Mouse (Mus musculus): ENCODE measurements around the gene Spata21. TPM values are rescaled to one million over a fixed set of nuclear protein-coding genes. Genes with fewer than 3 reads are reported as not detected.

The Spata21 gene
- polyA plus RNA-seq, 1 experiment from 2014 or later = not detected

GRCm38 (mm10) chr4:141148009-141148801 is 60.1 kb downstream of the Spata21 start:
- Histone ChIP-seq H3K4me2 (ENCODE audit: low read length) (peak overlapping the region; percentile 58), H3K36me3 (ENCODE audit: control insufficient read depth, insufficient read depth, low read length) (no peaks in the 10 kb centered on the region), H3K4me3 (replicated peaks; ENCODE audit: low read depth, low read length) (peak overlapping the region; percentile 97), H3K27me3 (ENCODE audit: control insufficient read depth, insufficient read depth, low read length) (no peaks in the 10 kb centered on the region), H3K9ac (replicated peaks; ENCODE audit: low read length) (peak overlapping the region; percentile 96), H3K27ac (replicated peaks; ENCODE audit: low read depth, low read length) (peak overlapping the region; percentile 90), H3K9me3 (ENCODE audit: control insufficient read depth, low read length) (no peaks in the 10 kb centered on the region), H3K4me1 (ENCODE audit: control insufficient read depth, insufficient read depth, low read length) (peaks cover 18% of the 10 kb centered on the region)
- under 1% methylated on average over 64 of the region's 66 CpGs for whole genome bisulfite sequencing
- ATAC-seq (ENCODE audit: low FRiP score, low TSS enrichment) (peak; percentile 80), DNase-seq (peak; percentile 57)

GRCm38 (mm10) chr4:141149116-141149515 is 61.0 kb downstream of the Spata21 start:
- H3K27ac ChIP-seq (replicated peaks; ENCODE audit: low read depth, low read length) = no peak overlapping the region
- H3K9me3 ChIP-seq (ENCODE audit: control insufficient read depth, low read length) = no peaks in the 10 kb centered on the region
- peak overlapping the region; percentile 97 for H3K4me3 ChIP-seq (replicated peaks; ENCODE audit: low read depth, low read length)
- no peak for ATAC-seq (ENCODE audit: low FRiP score, low TSS enrichment)
- no peak for DNase-seq
- peak overlapping the region; percentile 58 for H3K4me2 ChIP-seq (ENCODE audit: low read length)
- H3K4me1 ChIP-seq (ENCODE audit: control insufficient read depth, insufficient read depth, low read length) = peaks cover 18% of the 10 kb centered on the region
- H3K9ac ChIP-seq (replicated peaks; ENCODE audit: low read length) = peak overlapping the region; percentile 96
- 11% methylated on average over 7 of the region's 7 CpGs for WGBS
- H3K36me3 ChIP-seq (ENCODE audit: control insufficient read depth, insufficient read depth, low read length) = no peaks in the 10 kb centered on the region
- H3K27me3 ChIP-seq (ENCODE audit: control insufficient read depth, insufficient read depth, low read length) = no peaks in the 10 kb centered on the region

GRCm38 (mm10) chr4:141157485-141157884 is 69.4 kb downstream of the Spata21 start:
- Histone ChIP-seq H3K4me1 (ENCODE audit: control insufficient read depth, insufficient read depth, low read length) (0 out of 2 replicates have a peak, but pooled peaks cover 6% of the 10 kb centered on the region), H3K36me3 (ENCODE audit: control insufficient read depth, insufficient read depth, low read length) (no peaks in the 10 kb centered on the region), H3K9ac (replicated peaks; ENCODE audit: low read length) (no peak overlapping the region), H3K27me3 (ENCODE audit: control insufficient read depth, insufficient read depth, low read length) (no peaks in the 10 kb centered on the region), H3K9me3 (ENCODE audit: control insufficient read depth, low read length) (no peaks in the 10 kb centered on the region), H3K4me2 (ENCODE audit: low read length) (no peak overlapping the region), H3K4me3 (replicated peaks; ENCODE audit: low read depth, low read length) (no peak overlapping the region), H3K27ac (replicated peaks; ENCODE audit: low read depth, low read length) (no peak overlapping the region)
- DNase-seq = no peak
- no peak for ATAC-seq (ENCODE audit: low FRiP score, low TSS enrichment)
- 83% methylated on average over 4 of the region's 4 CpGs for WGBS

- H3K4me3 ChIP-seq (replicated peaks; ENCODE audit: low read depth, low read length) = no peak overlapping the region
- no peak overlapping the region for H3K9ac ChIP-seq (replicated peaks; ENCODE audit: low read length)
- no peak overlapping the region for H3K4me2 ChIP-seq (ENCODE audit: low read length)
- H3K36me3 ChIP-seq (ENCODE audit: control insufficient read depth, insufficient read depth, low read length) = no peaks in the 10 kb centered on the region
- H3K27ac ChIP-seq (replicated peaks; ENCODE audit: low read depth, low read length) = no peak overlapping the region
- H3K27me3 ChIP-seq (ENCODE audit: control insufficient read depth, insufficient read depth, low read length) = no peaks in the 10 kb centered on the region
- ATAC-seq (ENCODE audit: low FRiP score, low TSS enrichment) (no peak), DNase-seq (no peak)
- WGBS = 92% methylated on average over 2 of the region's 2 CpGs
- no peaks in the 10 kb centered on the region for H3K9me3 ChIP-seq (ENCODE audit: control insufficient read depth, low read length)
- H3K4me1 ChIP-seq (ENCODE audit: control insufficient read depth, insufficient read depth, low read length) = 0 out of 2 replicates have a peak, but pooled peaks cover 3% of the 10 kb centered on the region
Measured at GRCm38 (mm10) chr4:141158609-141159008, 70.5 kb downstream of the Spata21 start.

- ATAC-seq (ENCODE audit: low FRiP score, low TSS enrichment) = no peak
- no peak for DNase-seq
- Histone ChIP-seq H3K9ac (replicated peaks; ENCODE audit: low read length) (no peak overlapping the region), H3K27ac (replicated peaks; ENCODE audit: low read depth, low read length) (no peak overlapping the region), H3K4me1 (ENCODE audit: control insufficient read depth, insufficient read depth, low read length) (0 out of 2 replicates have a peak, but pooled peaks cover 3% of the 10 kb centered on the region), H3K36me3 (ENCODE audit: control insufficient read depth, insufficient read depth, low read length) (no peaks in the 10 kb centered on the region), H3K27me3 (ENCODE audit: control insufficient read depth, insufficient read depth, low read length) (no peaks in the 10 kb centered on the region), H3K4me3 (replicated peaks; ENCODE audit: low read depth, low read length) (no peak overlapping the region), H3K4me2 (ENCODE audit: low read length) (no peak overlapping the region), H3K9me3 (ENCODE audit: control insufficient read depth, low read length) (no peaks in the 10 kb centered on the region)
- 62% methylated on average over 11 of the region's 11 CpGs for WGBS
Measured at GRCm38 (mm10) chr4:141159093-141159492, 71.0 kb downstream of the Spata21 start.

- H3K4me3 ChIP-seq (replicated peaks; ENCODE audit: low read depth, low read length) = no peak overlapping the region
- no peak overlapping the region for H3K27ac ChIP-seq (replicated peaks; ENCODE audit: low read depth, low read length)
- no peaks in the 10 kb centered on the region for H3K27me3 ChIP-seq (ENCODE audit: control insufficient read depth, insufficient read depth, low read length)
- no peaks in the 10 kb centered on the region; the same call in 1 of the 2 replicates for H3K9me3 ChIP-seq (ENCODE audit: control insufficient read depth, low read length)
- ATAC-seq (ENCODE audit: low FRiP score, low TSS enrichment) (no peak), DNase-seq (no peak)
- WGBS = 89% methylated on average over 5 of the region's 5 CpGs
- H3K4me2 ChIP-seq (ENCODE audit: low read length) = no peak overlapping the region
- H3K36me3 ChIP-seq (ENCODE audit: control insufficient read depth, insufficient read depth, low read length) = no peaks in the 10 kb centered on the region
- H3K9ac ChIP-seq (replicated peaks; ENCODE audit: low read length) = no peak overlapping the region
- H3K4me1 ChIP-seq (ENCODE audit: control insufficient read depth, insufficient read depth, low read length) = 0 out of 2 replicates have a peak, but pooled peaks cover 3% of the 10 kb centered on the region
Measured at GRCm38 (mm10) chr4:141159666-141160065, 71.5 kb downstream of the Spata21 start.

- Histone ChIP-seq H3K9ac (replicated peaks; ENCODE audit: low read length) (no peak overlapping the region), H3K4me2 (ENCODE audit: low read length) (no peak overlapping the region), H3K4me1 (ENCODE audit: control insufficient read depth, insufficient read depth, low read length) (0 out of 2 replicates have a peak, but pooled peaks cover 3% of the 10 kb centered on the region), H3K9me3 (ENCODE audit: control insufficient read depth, low read length) (no peaks in the 10 kb centered on the region; the same call in none of the 2 replicates), H3K27ac (replicated peaks; ENCODE audit: low read depth, low read length) (no peak overlapping the region), H3K4me3 (replicated peaks; ENCODE audit: low read depth, low read length) (no peak overlapping the region), H3K36me3 (ENCODE audit: control insufficient read depth, insufficient read depth, low read length) (no peaks in the 10 kb centered on the region), H3K27me3 (ENCODE audit: control insufficient read depth, insufficient read depth, low read length) (no peaks in the 10 kb centered on the region)
- WGBS = 97% methylated on average over 4 of the region's 4 CpGs
- no peak for ATAC-seq (ENCODE audit: low FRiP score, low TSS enrichment)
- no peak for DNase-seq
Measured at GRCm38 (mm10) chr4:141160193-141160592, 72.1 kb downstream of the Spata21 start.

GRCm38 (mm10) chr4:141161699-141162208 is 73.6 kb downstream of the Spata21 start:
- Histone ChIP-seq H3K4me2 (ENCODE audit: low read length) (no peak overlapping the region), H3K9me3 (ENCODE audit: control insufficient read depth, low read length) (no peaks in the 10 kb centered on the region; the same call in none of the 2 replicates), H3K4me1 (ENCODE audit: control insufficient read depth, insufficient read depth, low read length) (0 out of 2 replicates have a peak, but pooled peaks cover 3% of the 10 kb centered on the region), H3K27ac (replicated peaks; ENCODE audit: low read depth, low read length) (no peak overlapping the region), H3K27me3 (ENCODE audit: control insufficient read depth, insufficient read depth, low read length) (no peaks in the 10 kb centered on the region), H3K36me3 (ENCODE audit: control insufficient read depth, insufficient read depth, low read length) (no peaks in the 10 kb centered on the region), H3K4me3 (replicated peaks; ENCODE audit: low read depth, low read length) (no peak overlapping the region), H3K9ac (replicated peaks; ENCODE audit: low read length) (no peak overlapping the region)
- WGBS = 95% methylated on average over 6 of the region's 6 CpGs
- DNase-seq = no peak
- ATAC-seq (ENCODE audit: low FRiP score, low TSS enrichment) = no peak

Measured in midbrain, embryonic 14.5 days (tissue).